8 mouse cellular contexts compared by ENCODE assay signal in genomic region chr9:65372449-65372848, GRCm38 (mm10). TPM values are rescaled to one million over a fixed set of nuclear protein-coding genes. Genes with fewer than 3 reads are reported as not detected.
DNase-seq lines count a peak whose midpoint lies in the region; ATAC-seq and TF ChIP-seq lines count a peak whose summit lies in the region.
"Had no signal": no experiment of that assay in that cellular context is flagged by ENCODE, and none has a peak within 500 bp of the region (broad histone marks: within the 10 kb centered on the region; RNA-seq: fewer than 3 reads in every experiment).

No protein-coding gene starts in this region.

- DNase-seq in A20 (ENCODE audit: low read depth, low spot score) = peak; percentile 33
- DNase-seq in left cerebral cortex, postnatal 25 days (ENCODE audit: low spot score in 2 of 2) = peak; percentile 18 to 31
- no peak for DNase-seq in frontal cortex, postnatal 25 days (ENCODE audit: low spot score in 2 of 2)
- DNase-seq in forebrain, embryonic 14.5 days (ENCODE audit: low spot score) = no peak

- no peaks in the 10 kb centered on the region for H3K27me3 ChIP-seq in intestine, postnatal 0 days (replicated peaks; ENCODE audit: control insufficient read depth, insufficient read depth, low read length)
- peaks cover 9% of the 10 kb centered on the region; the same call in 1 of the 2 replicates for H3K27me3 ChIP-seq in intestine, embryonic 15.5 days (replicated peaks)
- H3K27me3 ChIP-seq in E14TG2a.4 (ENCODE audit: insufficient read depth, low read length) = peaks cover 22% of the 10 kb centered on the region
- H3K27me3 ChIP-seq in forebrain, embryonic 14.5 days (replicated peaks; ENCODE audit: control insufficient read depth, insufficient read depth, low read length) = no peaks in the 10 kb centered on the region

- intact Hi-C loops in left cerebral cortex, postnatal 25 days (cut with DNase I) = loop anchor here (1.0 kb wide), 1 partner anchor 60 kb away; no protein-coding TSS in a partner anchor

- no peak overlapping the region for H3K9ac ChIP-seq in intestine, postnatal 0 days (ENCODE audit: low read depth, low read length)
- no peak overlapping the region for H3K9ac ChIP-seq in intestine, embryonic 15.5 days
- H3K9ac ChIP-seq in forebrain, embryonic 14.5 days (ENCODE audit: low read length) = no peak overlapping the region

- H3K36me3 ChIP-seq in intestine, postnatal 0 days (ENCODE audit: control insufficient read depth, insufficient read depth) = no peaks in the 10 kb centered on the region
- H3K36me3 ChIP-seq in intestine, embryonic 15.5 days = 0 out of 2 replicates have a peak, but pooled peaks cover 2% of the 10 kb centered on the region
- peaks cover 29% of the 10 kb centered on the region for H3K36me3 ChIP-seq in E14TG2a.4 (ENCODE audit: insufficient read depth, low read length)
- H3K36me3 ChIP-seq in forebrain, embryonic 14.5 days (ENCODE audit: control insufficient read depth, insufficient read depth, low read length) = 0 out of 2 replicates have a peak, but pooled peaks cover 10% of the 10 kb centered on the region

- no peak overlapping the region for H3K4me2 ChIP-seq in intestine, postnatal 0 days (replicated peaks; ENCODE audit: low read depth)
- H3K4me2 ChIP-seq in intestine, embryonic 15.5 days (replicated peaks) = no peak overlapping the region
- no peak overlapping the region for H3K4me2 ChIP-seq in forebrain, embryonic 14.5 days (ENCODE audit: low read length)

- no peak overlapping the region for H3K4me3 ChIP-seq in intestine, postnatal 0 days (ENCODE audit: low read depth, low read length)
- H3K4me3 ChIP-seq in intestine, embryonic 15.5 days (replicated peaks) = no peak overlapping the region
- peak overlapping the region; percentile 72; the same call in 1 of the 2 replicates for H3K4me3 ChIP-seq in E14TG2a.4 (replicated peaks; ENCODE audit: low read length)
- no peak overlapping the region for H3K4me3 ChIP-seq in forebrain, embryonic 14.5 days (ENCODE audit: low read depth, low read length)

- 67% methylated on average over 4 of the region's 4 CpGs for WGBS in intestine, postnatal 0 days
- 76% methylated on average over 4 of the region's 4 CpGs for WGBS in intestine, embryonic 15.5 days
- 74% methylated on average over 4 of the region's 4 CpGs for WGBS in forebrain, embryonic 14.5 days

- no peak for ATAC-seq in intestine, postnatal 0 days
- no peak for ATAC-seq in intestine, embryonic 15.5 days
- ATAC-seq in forebrain, embryonic 14.5 days = no peak

- H3K27ac ChIP-seq in intestine, postnatal 0 days (ENCODE audit: low read depth, low read length) = no peak overlapping the region
- H3K27ac ChIP-seq in intestine, embryonic 15.5 days = no peak overlapping the region
- no peak overlapping the region for H3K27ac ChIP-seq in forebrain, embryonic 14.5 days (ENCODE audit: low read depth, low read length)

- no peaks in the 10 kb centered on the region for H3K4me1 ChIP-seq in intestine, postnatal 0 days (replicated peaks; ENCODE audit: control insufficient read depth, insufficient read depth, low read length)
- H3K4me1 ChIP-seq in intestine, embryonic 15.5 days (replicated peaks) = no peaks in the 10 kb centered on the region
- peaks cover 13% of the 10 kb centered on the region for H3K4me1 ChIP-seq in E14TG2a.4 (replicated peaks; ENCODE audit: low read depth, low read length)
- no peaks in the 10 kb centered on the region for H3K4me1 ChIP-seq in forebrain, embryonic 14.5 days (ENCODE audit: control insufficient read depth, insufficient read depth, low read length)

- H3K9me3 ChIP-seq in intestine, postnatal 0 days (ENCODE audit: control insufficient read depth) = no peaks in the 10 kb centered on the region
- H3K9me3 ChIP-seq in intestine, embryonic 15.5 days = no peaks in the 10 kb centered on the region
- no peaks in the 10 kb centered on the region for H3K9me3 ChIP-seq in E14TG2a.4 (ENCODE audit: low read length)
- no peaks in the 10 kb centered on the region for H3K9me3 ChIP-seq in forebrain, embryonic 14.5 days (replicated peaks; ENCODE audit: control insufficient read depth, low read length)

- TF ChIP-seq CTCF in intestine, postnatal 0 days (IDR thresholded peaks at IDR 0.05; ENCODE audit: low read depth) = peak; percentile 76
- peak; percentile 66 for TF ChIP-seq CTCF in E14TG2a.4 (conservative IDR thresholded peaks at IDR 0.05; ENCODE audit: low read length)

RNA-seq across cellular contexts. Expression of gene Ubap1l, which starts 11.6 kb away (rescaled TPM):
- 0.14 and 0.21 TPM in 2 replicates for polyA plus RNA-seq in intestine, postnatal 0 days (2015; fragmentation: Nextera tagmentation; extraction: Ambion mirVana)
- 0.21 and 0.40 TPM in 2 replicates for polyA plus RNA-seq in intestine, embryonic 15.5 days (2015; fragmentation: Nextera tagmentation; extraction: Ambion mirVana)
- 1 to 10 TPM; 3.3 to 5.8 TPM for total RNA-seq in left cerebral cortex, postnatal 25 days (2021)
- 0.13 and 0.96 TPM in 2 replicates for polyA plus RNA-seq in forebrain, embryonic 14.5 days (2014; fragmentation: Nextera tagmentation; extraction: Ambion mirVana)

RNA-seq across cellular contexts. Expression of gene Kbtbd13, which starts 19.0 kb away (rescaled TPM):
- polyA plus RNA-seq in intestine, postnatal 0 days (2015; fragmentation: Nextera tagmentation; extraction: Ambion mirVana) = 3.9 and 5.0 TPM in 2 replicates
- polyA plus RNA-seq in intestine, embryonic 15.5 days (2015; fragmentation: Nextera tagmentation; extraction: Ambion mirVana) = 2.5 and 2.6 TPM in 2 replicates
- total RNA-seq in left cerebral cortex, postnatal 25 days (2021) = under 1 TPM; 0.11 to 0.32 TPM
- polyA plus RNA-seq in forebrain, embryonic 14.5 days (2014; fragmentation: Nextera tagmentation; extraction: Ambion mirVana) = 0.20 and 0.40 TPM in 2 replicates

RNA-seq across cellular contexts. Expression of gene Rasl12, which starts 25.9 kb away (rescaled TPM):
- polyA plus RNA-seq in intestine, postnatal 0 days (2015; fragmentation: Nextera tagmentation; extraction: Ambion mirVana) = 5.4 and 6.2 TPM in 2 replicates
- 4.2 and 4.7 TPM in 2 replicates for polyA plus RNA-seq in intestine, embryonic 15.5 days (2015; fragmentation: Nextera tagmentation; extraction: Ambion mirVana)
- total RNA-seq in left cerebral cortex, postnatal 25 days (2021) = 1 to 10 TPM; 2.7 to 3.4 TPM
- 6.3 and 6.7 TPM in 2 replicates for polyA plus RNA-seq in forebrain, embryonic 14.5 days (2014; fragmentation: Nextera tagmentation; extraction: Ambion mirVana)

RNA-seq across cellular contexts. Expression of gene Pdcd7, which starts 26.5 kb away (rescaled TPM):
- polyA plus RNA-seq in intestine, postnatal 0 days (2015; fragmentation: Nextera tagmentation; extraction: Ambion mirVana) = 6.5 and 7.7 TPM in 2 replicates
- polyA plus RNA-seq in intestine, embryonic 15.5 days (2015; fragmentation: Nextera tagmentation; extraction: Ambion mirVana) = 8.7 TPM in 2 replicates
- total RNA-seq in left cerebral cortex, postnatal 25 days (2021) = 10 to 100 TPM; 28.0 to 29.1 TPM
- 8.6 and 9.9 TPM in 2 replicates for polyA plus RNA-seq in forebrain, embryonic 14.5 days (2014; fragmentation: Nextera tagmentation; extraction: Ambion mirVana)

RNA-seq across cellular contexts. Expression of gene Slc51b, which starts 50.3 kb away (rescaled TPM):
- polyA plus RNA-seq in intestine, postnatal 0 days (2015; fragmentation: Nextera tagmentation; extraction: Ambion mirVana) = 261 and 305 TPM in 2 replicates
- polyA plus RNA-seq in intestine, embryonic 15.5 days (2015; fragmentation: Nextera tagmentation; extraction: Ambion mirVana) = 7.4 and 8.7 TPM in 2 replicates
- not detected for total RNA-seq in left cerebral cortex, postnatal 25 days (2021)
- not detected in 2 replicates for polyA plus RNA-seq in forebrain, embryonic 14.5 days (2014; fragmentation: Nextera tagmentation; extraction: Ambion mirVana)
- total RNA-seq: heart, postnatal 14 days had no signal

Comparison
In these comparisons a context has a peak if more than half of its experiments do, and no peak if none do; other contexts are left out.
1. DNase-seq: peak in A20 (single experiment) and left cerebral cortex, postnatal 25 days (2 of 2); none in frontal cortex, postnatal 25 days (0 of 2) and forebrain, embryonic 14.5 days (single experiment).